Mouse (Mus musculus): Measurements from ENCODE around the gene St6gal1. TPM values are rescaled to one million over a fixed set of nuclear protein-coding genes. Genes with fewer than 3 reads are reported as not detected.

The St6gal1 gene
- polyA plus RNA-seq, 1 experiment from 2014 or later = 21.5 TPM

DNA sequence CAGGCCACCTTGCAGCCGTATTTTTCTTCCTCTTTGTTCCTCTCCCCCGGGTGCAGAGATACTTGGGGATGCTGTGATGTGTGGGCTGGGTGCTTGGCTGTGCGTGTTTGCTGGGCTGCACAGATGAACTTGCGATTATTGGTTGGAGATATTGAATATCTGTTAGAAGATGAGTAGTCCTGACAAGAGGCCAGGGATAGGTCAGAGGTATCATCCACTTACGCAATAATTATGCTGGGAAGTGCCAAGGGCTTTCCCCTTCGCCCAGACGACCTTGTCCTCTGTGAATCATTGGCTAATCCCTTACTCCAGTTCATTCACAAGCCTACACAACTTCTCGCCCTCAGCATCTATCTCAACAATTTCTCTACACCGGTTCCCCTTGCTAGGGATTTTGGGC, 65.6 kb downstream of the St6gal1 start:
- H3K9me3 ChIP-seq = no peaks in the 10 kb centered on the region
- peaks cover 11% of the 10 kb centered on the region for H3K36me3 ChIP-seq
- no peaks in the 10 kb centered on the region for H3K27me3 ChIP-seq
- H3K4me3 ChIP-seq (replicated peaks) = no peak overlapping the region
- no peak for ATAC-seq (ENCODE audit: insufficient number of reproducible peaks, insufficient read depth, low FRiP score, low TSS enrichment, low read depth)
- no peaks in the 10 kb centered on the region for H3K4me1 ChIP-seq (replicated peaks)
- no peak overlapping the region for H3K9ac ChIP-seq (replicated peaks)
- H3K27ac ChIP-seq = no peak overlapping the region
- no peak overlapping the region for H3K4me2 ChIP-seq
- WGBS = 87% methylated on average over 9 of the region's 9 CpGs

GRCm38 (mm10) chr16:23291521-23291920, 67.0 kb downstream of the St6gal1 start:
- H3K9me3 ChIP-seq = no peaks in the 10 kb centered on the region
- H3K4me3 ChIP-seq (replicated peaks) = no peak overlapping the region
- peaks cover 14% of the 10 kb centered on the region for H3K36me3 ChIP-seq
- no peak overlapping the region for H3K9ac ChIP-seq (replicated peaks)
- H3K4me1 ChIP-seq (replicated peaks) = 0 out of 2 replicates have a peak, but pooled peaks cover 2% of the 10 kb centered on the region
- no peak for ATAC-seq (ENCODE audit: insufficient number of reproducible peaks, insufficient read depth, low FRiP score, low TSS enrichment, low read depth)
- H3K4me2 ChIP-seq = no peak overlapping the region
- H3K27me3 ChIP-seq = no peaks in the 10 kb centered on the region
- no peak overlapping the region for H3K27ac ChIP-seq
- 83% methylated on average over 5 of the region's 5 CpGs for WGBS

DNA sequence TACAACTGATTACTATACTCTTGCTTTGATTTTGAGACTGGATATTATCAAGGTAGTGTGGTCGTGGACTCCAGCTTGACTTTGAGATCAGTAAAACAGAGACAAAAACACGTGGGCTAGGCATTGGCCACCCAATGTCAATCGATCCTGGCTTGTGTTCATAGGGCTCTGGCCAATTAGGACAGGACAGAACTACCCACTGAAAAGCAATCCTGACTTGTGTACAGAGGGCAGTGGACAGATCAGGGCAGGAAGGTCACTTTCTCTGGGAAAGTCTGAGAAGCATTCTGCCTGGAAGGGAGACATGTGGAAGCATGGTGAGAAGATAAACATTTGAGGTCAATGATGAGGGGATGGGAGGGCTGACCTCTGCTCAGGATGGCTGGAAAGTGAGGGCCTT, 69.7 kb downstream of the St6gal1 start:
- no peak overlapping the region for H3K9ac ChIP-seq (replicated peaks)
- 83% methylated on average over 3 of the region's 3 CpGs for WGBS
- H3K4me2 ChIP-seq = no peak overlapping the region
- no peaks in the 10 kb centered on the region for H3K27me3 ChIP-seq
- ATAC-seq (ENCODE audit: insufficient number of reproducible peaks, insufficient read depth, low FRiP score, low TSS enrichment, low read depth) = no peak
- no peaks in the 10 kb centered on the region for H3K9me3 ChIP-seq
- no peak overlapping the region for H3K4me3 ChIP-seq (replicated peaks)
- no peak overlapping the region for H3K27ac ChIP-seq
- H3K36me3 ChIP-seq = peaks cover 3% of the 10 kb centered on the region; the same call in 1 of the 2 replicates
- 0 out of 2 replicates have a peak, but pooled peaks cover 2% of the 10 kb centered on the region for H3K4me1 ChIP-seq (replicated peaks)

DNA sequence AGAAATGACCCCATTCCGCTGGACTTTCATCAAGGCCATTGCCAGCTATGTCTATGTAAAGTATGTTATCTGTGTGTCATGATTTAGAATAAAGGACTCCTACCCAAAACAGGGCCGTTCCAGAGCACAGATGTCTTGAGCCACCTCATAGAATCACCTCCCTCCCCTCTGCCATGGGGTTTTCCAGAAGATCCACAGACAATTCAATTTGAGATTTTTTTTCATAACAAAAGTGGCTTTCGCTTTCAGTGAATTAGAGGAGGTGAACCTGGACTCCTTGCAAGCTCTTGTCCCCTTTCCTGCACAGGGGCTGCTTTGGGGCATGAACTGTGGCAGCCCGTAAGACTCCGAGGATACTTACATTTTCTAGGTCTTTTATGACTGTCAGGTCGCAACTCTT, 70.2 kb downstream of the St6gal1 start:
- no peak overlapping the region for H3K4me2 ChIP-seq
- no peak overlapping the region for H3K4me3 ChIP-seq (replicated peaks)
- no peak overlapping the region for H3K27ac ChIP-seq
- no peak for ATAC-seq (ENCODE audit: insufficient number of reproducible peaks, insufficient read depth, low FRiP score, low TSS enrichment, low read depth)
- 95% methylated on average over 6 of the region's 6 CpGs for WGBS
- H3K9me3 ChIP-seq = no peaks in the 10 kb centered on the region
- H3K36me3 ChIP-seq = peaks cover 3% of the 10 kb centered on the region; the same call in 1 of the 2 replicates
- no peak overlapping the region for H3K9ac ChIP-seq (replicated peaks)
- H3K27me3 ChIP-seq = no peaks in the 10 kb centered on the region
- H3K4me1 ChIP-seq (replicated peaks) = 0 out of 2 replicates have a peak, but pooled peaks cover 2% of the 10 kb centered on the region

- Histone ChIP-seq H3K4me2 (no peak overlapping the region), H3K4me1 (replicated peaks) (0 out of 2 replicates have a peak, but pooled peaks cover 2% of the 10 kb centered on the region), H3K9me3 (no peaks in the 10 kb centered on the region), H3K27me3 (no peaks in the 10 kb centered on the region), H3K4me3 (replicated peaks) (no peak overlapping the region), H3K36me3 (peaks cover 3% of the 10 kb centered on the region; the same call in 1 of the 2 replicates), H3K9ac (replicated peaks) (no peak overlapping the region), H3K27ac (no peak overlapping the region)
- ATAC-seq (ENCODE audit: insufficient number of reproducible peaks, insufficient read depth, low FRiP score, low TSS enrichment, low read depth) = no peak
- WGBS = 84% methylated on average over 5 of the region's 5 CpGs
These were observed 71.2 kb downstream of the St6gal1 start for GRCm38 (mm10) chr16:23295720-23296119.

- Histone ChIP-seq H3K4me3 (replicated peaks) (no peak overlapping the region), H3K27ac (no peak overlapping the region), H3K9me3 (no peaks in the 10 kb centered on the region), H3K36me3 (peaks cover 3% of the 10 kb centered on the region; the same call in 1 of the 2 replicates), H3K9ac (replicated peaks) (no peak overlapping the region), H3K4me1 (replicated peaks) (0 out of 2 replicates have a peak, but pooled peaks cover 2% of the 10 kb centered on the region), H3K27me3 (no peaks in the 10 kb centered on the region), H3K4me2 (no peak overlapping the region)
- ATAC-seq (ENCODE audit: insufficient number of reproducible peaks, insufficient read depth, low FRiP score, low TSS enrichment, low read depth) = no peak
- WGBS = 94% methylated on average over 3 of the region's 3 CpGs
These were observed 72.2 kb downstream of the St6gal1 start for GRCm38 (mm10) chr16:23296721-23297120.

- Histone ChIP-seq H3K4me3 (replicated peaks) (no peak overlapping the region), H3K4me2 (no peak overlapping the region), H3K4me1 (replicated peaks) (0 out of 2 replicates have a peak, but pooled peaks cover 2% of the 10 kb centered on the region), H3K36me3 (peaks cover 3% of the 10 kb centered on the region; the same call in 1 of the 2 replicates), H3K9me3 (no peaks in the 10 kb centered on the region), H3K27ac (no peak overlapping the region), H3K9ac (replicated peaks) (no peak overlapping the region), H3K27me3 (no peaks in the 10 kb centered on the region)
- no peak for ATAC-seq (ENCODE audit: insufficient number of reproducible peaks, insufficient read depth, low FRiP score, low TSS enrichment, low read depth)
- 84% methylated on average over 3 of the region's 3 CpGs for WGBS
These were observed 73.9 kb downstream of the St6gal1 start for GRCm38 (mm10) chr16:23298441-23298840.

GRCm38 (mm10) chr16:23298911-23299310, 74.4 kb downstream of the St6gal1 start:
- no peak for ATAC-seq (ENCODE audit: insufficient number of reproducible peaks, insufficient read depth, low FRiP score, low TSS enrichment, low read depth)
- H3K9ac ChIP-seq (replicated peaks) = no peak overlapping the region
- H3K27ac ChIP-seq = no peak overlapping the region
- H3K4me1 ChIP-seq (replicated peaks) = 0 out of 2 replicates have a peak, but pooled peaks cover 2% of the 10 kb centered on the region
- H3K4me2 ChIP-seq = no peak overlapping the region
- 91% methylated on average over 3 of the region's 3 CpGs for WGBS
- no peaks in the 10 kb centered on the region for H3K9me3 ChIP-seq
- peaks cover 3% of the 10 kb centered on the region; the same call in 1 of the 2 replicates for H3K36me3 ChIP-seq
- no peaks in the 10 kb centered on the region for H3K27me3 ChIP-seq
- no peak overlapping the region for H3K4me3 ChIP-seq (replicated peaks)

DNA sequence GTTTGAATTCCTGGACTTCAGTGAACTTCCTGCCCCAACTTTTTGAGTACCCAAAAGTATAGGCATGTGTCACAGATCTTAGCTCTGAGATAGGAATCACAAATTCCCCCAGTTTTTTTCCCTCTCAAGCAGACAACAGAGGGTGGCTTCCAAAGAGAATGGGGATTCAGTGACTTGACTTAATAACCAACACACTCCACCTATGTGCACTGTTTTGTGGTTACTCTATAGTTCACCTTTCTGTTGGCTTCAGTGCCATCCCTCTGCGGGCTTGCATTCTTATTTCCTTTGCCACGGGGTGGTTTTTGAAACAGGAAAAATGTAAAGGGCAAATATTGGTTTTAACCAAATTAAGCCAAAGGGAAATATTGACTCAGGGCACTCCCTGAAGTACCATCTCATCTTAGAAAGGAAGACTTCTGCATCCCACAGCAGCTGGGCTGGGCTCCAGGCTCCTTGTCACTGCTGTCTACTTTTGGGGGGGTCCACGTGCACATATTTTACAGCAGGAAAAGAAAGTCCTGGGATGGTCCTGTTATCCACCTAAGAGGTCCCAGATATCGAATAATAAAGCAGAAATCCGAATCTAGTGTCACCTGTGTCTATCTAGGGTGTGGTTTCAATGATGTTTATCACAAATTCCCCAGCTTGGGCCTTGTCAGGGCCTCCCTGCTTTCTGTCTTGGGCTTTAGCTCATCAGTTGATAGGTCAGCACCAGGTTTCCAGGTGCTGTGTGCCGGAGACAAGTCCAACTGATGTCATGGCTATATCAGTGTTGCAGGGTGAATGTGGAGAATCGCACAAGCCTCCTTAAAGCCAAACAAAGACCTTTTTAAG, 75.6 kb downstream of the St6gal1 start:
- Histone ChIP-seq H3K9me3 (no peaks in the 10 kb centered on the region), H3K27me3 (no peaks in the 10 kb centered on the region), H3K27ac (no peak overlapping the region), H3K36me3 (peaks cover 3% of the 10 kb centered on the region; the same call in 1 of the 2 replicates), H3K4me3 (replicated peaks) (no peak overlapping the region), H3K4me1 (replicated peaks) (0 out of 2 replicates have a peak, but pooled peaks cover 2% of the 10 kb centered on the region), H3K9ac (replicated peaks) (no peak overlapping the region), H3K4me2 (no peak overlapping the region)
- no peak for ATAC-seq (ENCODE audit: insufficient number of reproducible peaks, insufficient read depth, low FRiP score, low TSS enrichment, low read depth)
- 94% methylated on average over 7 of the region's 7 CpGs for WGBS

DNA sequence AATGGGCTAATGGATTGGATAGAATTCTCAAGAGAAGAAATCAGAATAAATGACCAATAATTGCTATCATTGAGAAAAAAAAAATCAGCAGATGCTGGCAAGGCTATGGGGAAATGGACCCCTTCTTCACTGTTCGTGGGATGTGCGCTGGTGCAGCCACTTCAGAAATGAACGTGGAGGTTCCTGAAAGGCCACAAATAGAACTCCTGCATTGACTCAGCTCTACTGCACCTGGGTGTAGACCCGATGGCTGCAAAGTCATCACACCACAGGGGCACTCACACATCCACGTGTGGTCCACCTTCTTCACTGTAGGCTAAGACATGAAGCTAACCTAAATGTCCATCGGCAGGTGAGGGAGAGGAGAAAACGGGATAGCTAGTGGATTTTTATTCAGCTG, 77.2 kb downstream of the St6gal1 start:
- H3K36me3 ChIP-seq = no peaks in the 10 kb centered on the region; the same call in 1 of the 2 replicates
- ATAC-seq (ENCODE audit: insufficient number of reproducible peaks, insufficient read depth, low FRiP score, low TSS enrichment, low read depth) = no peak
- H3K9me3 ChIP-seq = no peaks in the 10 kb centered on the region
- no peak overlapping the region for H3K9ac ChIP-seq (replicated peaks)
- no peaks in the 10 kb centered on the region for H3K4me1 ChIP-seq (replicated peaks)
- no peak overlapping the region for H3K4me2 ChIP-seq
- H3K4me3 ChIP-seq (replicated peaks) = no peak overlapping the region
- no peak overlapping the region for H3K27ac ChIP-seq
- H3K27me3 ChIP-seq = no peaks in the 10 kb centered on the region
- WGBS = 86% methylated on average over 7 of the region's 7 CpGs

DNA sequence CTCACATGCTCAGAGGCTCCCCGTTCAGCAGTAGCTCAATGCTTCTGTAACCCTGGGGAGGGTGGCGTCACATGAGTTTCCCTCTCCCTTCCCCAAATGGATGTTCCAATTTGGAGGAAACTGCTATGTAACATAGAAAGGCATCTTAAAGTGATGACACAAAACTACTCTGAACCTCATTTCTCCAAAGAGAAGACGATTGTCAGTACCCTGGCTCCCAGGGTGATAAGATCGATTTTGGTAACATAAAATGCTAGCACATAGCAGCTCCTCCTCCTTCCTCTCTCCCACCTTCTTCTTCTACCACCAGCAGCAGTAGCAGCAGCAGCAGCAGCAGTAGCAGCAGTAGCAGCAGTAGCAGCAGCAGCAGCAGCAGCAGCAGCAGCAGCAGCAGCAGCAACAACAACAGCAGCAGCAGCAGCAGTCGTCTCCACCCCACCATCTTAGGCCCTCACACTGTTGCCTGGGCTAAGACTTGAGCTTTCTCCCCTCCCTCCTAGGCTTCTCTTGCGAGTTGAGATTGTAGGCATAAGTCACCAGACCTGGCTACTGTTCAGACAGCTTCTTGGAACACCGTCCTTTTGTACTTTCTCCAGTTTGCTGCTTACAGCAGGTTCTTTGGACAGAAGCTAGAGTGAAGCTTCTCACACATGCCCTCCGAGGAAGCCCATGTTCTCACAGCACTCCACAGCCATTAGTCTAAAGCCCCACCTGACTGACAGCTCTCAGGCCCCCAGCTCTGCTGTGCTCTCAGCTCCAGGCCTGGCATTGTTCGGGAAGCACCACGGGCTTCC, 81.5 kb downstream of the St6gal1 start:
- Histone ChIP-seq H3K9me3 (no peaks in the 10 kb centered on the region), H3K9ac (replicated peaks) (no peak overlapping the region), H3K27me3 (no peaks in the 10 kb centered on the region), H3K4me2 (no peak overlapping the region), H3K4me3 (replicated peaks) (no peak overlapping the region), H3K36me3 (no peaks in the 10 kb centered on the region), H3K27ac (no peak overlapping the region), H3K4me1 (replicated peaks) (no peaks in the 10 kb centered on the region)
- ATAC-seq (ENCODE audit: insufficient number of reproducible peaks, insufficient read depth, low FRiP score, low TSS enrichment, low read depth) = no peak
- WGBS = 78% methylated on average over 10 of the region's 10 CpGs
